Comparison of ENCODE assay signal across 22 mouse cellular contexts in the genomic region with DNA sequence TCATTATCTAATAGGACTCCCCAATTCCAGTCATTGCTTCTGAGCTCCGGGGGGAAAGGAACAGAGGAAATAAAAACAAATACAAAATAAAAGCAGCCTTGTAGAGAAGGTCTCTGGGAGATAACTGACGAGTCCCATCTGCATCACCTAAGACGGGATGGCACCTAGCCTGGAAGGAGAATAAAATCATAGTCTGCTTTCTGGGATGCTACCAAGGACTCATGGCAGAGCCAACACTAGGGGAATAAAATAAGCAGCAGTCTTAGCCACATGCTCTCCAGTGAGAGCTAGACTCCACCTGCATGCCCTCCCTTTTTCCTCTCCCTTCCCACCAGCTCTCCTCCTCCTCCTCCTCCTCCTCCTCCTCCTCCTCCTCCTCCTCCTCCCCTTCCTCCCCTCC.
DNase-seq lines count a peak whose midpoint lies in the region; ATAC-seq lines count a peak whose summit lies in the region.
"Had no signal": no experiment of that assay in that cellular context is flagged by ENCODE, and none has a peak within 500 bp of the region (broad histone marks: within the 10 kb centered on the region; RNA-seq: fewer than 3 reads in every experiment).

No protein-coding gene starts in this region.

- no peak overlapping the region for H3K4me3 ChIP-seq in forebrain, embryonic 13.5 days
- H3K4me3 ChIP-seq in forebrain, embryonic 11.5 days (ENCODE audit: low read depth, low read length), result no peak overlapping the region
- H3K4me3 ChIP-seq in hindbrain, embryonic 13.5 days, result no peak overlapping the region
- no peak overlapping the region for H3K4me3 ChIP-seq in midbrain, embryonic 15.5 days
- H3K4me3 ChIP-seq: gastrocnemius, adult 2 months; heart, embryonic 12.5 days; megakaryocyte, embryonic 14.5 days had no signal

- no peaks in the 10 kb centered on the region for H3K36me3 ChIP-seq in forebrain, embryonic 13.5 days (ENCODE audit: poor library complexity, severe bottlenecking)
- no peaks in the 10 kb centered on the region for H3K36me3 ChIP-seq in forebrain, embryonic 11.5 days (ENCODE audit: control insufficient read depth, insufficient read depth, low read length)
- H3K36me3 ChIP-seq in hindbrain, embryonic 13.5 days, result no peaks in the 10 kb centered on the region
- H3K36me3 ChIP-seq in midbrain, embryonic 15.5 days (replicated peaks), result no peaks in the 10 kb centered on the region
- H3K36me3 ChIP-seq: G1E; heart, embryonic 12.5 days had no signal

- H3K4me1 ChIP-seq in forebrain, embryonic 13.5 days, result peaks cover 46% of the 10 kb centered on the region
- H3K4me1 ChIP-seq in forebrain, embryonic 11.5 days (replicated peaks; ENCODE audit: control insufficient read depth, insufficient read depth, low read length), result peaks cover 5% of the 10 kb centered on the region; the same call in 1 of the 2 replicates
- H3K4me1 ChIP-seq in hindbrain, embryonic 13.5 days (replicated peaks), result peaks cover 51% of the 10 kb centered on the region
- H3K4me1 ChIP-seq in midbrain, embryonic 15.5 days, result peaks cover 54% of the 10 kb centered on the region

- ATAC-seq in forebrain, embryonic 13.5 days, result no peak
- no peak for ATAC-seq in forebrain, embryonic 11.5 days (replicated peaks; ENCODE audit: low FRiP score)
- no peak for ATAC-seq in hindbrain, embryonic 13.5 days (ENCODE audit: low FRiP score)
- ATAC-seq in midbrain, embryonic 15.5 days (replicated peaks), result no peak
- no peak for ATAC-seq in erythroblast, adult 5-6 weeks (replicated peaks; ENCODE audit: low FRiP score, poor library complexity, severe bottlenecking)

- no peak overlapping the region for H3K9ac ChIP-seq in forebrain, embryonic 13.5 days
- no peak overlapping the region for H3K9ac ChIP-seq in forebrain, embryonic 11.5 days (ENCODE audit: low read length)
- no peak overlapping the region for H3K9ac ChIP-seq in hindbrain, embryonic 13.5 days
- H3K9ac ChIP-seq in midbrain, embryonic 15.5 days, result no peak overlapping the region
- H3K9ac ChIP-seq: heart, embryonic 12.5 days had no signal

- WGBS in forebrain, embryonic 13.5 days, result 68% methylated on average over 3 of the region's 3 CpGs
- WGBS in forebrain, embryonic 11.5 days, result 73% methylated on average over 3 of the region's 3 CpGs
- WGBS in hindbrain, embryonic 13.5 days, result 74% methylated on average over 3 of the region's 3 CpGs
- 60% methylated on average over 3 of the region's 3 CpGs for WGBS in midbrain, embryonic 15.5 days

- no peaks in the 10 kb centered on the region for H3K9me3 ChIP-seq in forebrain, embryonic 13.5 days (replicated peaks)
- no peaks in the 10 kb centered on the region for H3K9me3 ChIP-seq in forebrain, embryonic 11.5 days (ENCODE audit: control insufficient read depth, low read length)
- no peaks in the 10 kb centered on the region for H3K9me3 ChIP-seq in hindbrain, embryonic 13.5 days
- H3K9me3 ChIP-seq in midbrain, embryonic 15.5 days, result no peaks in the 10 kb centered on the region
- H3K9me3 ChIP-seq: G1E; heart, embryonic 12.5 days; megakaryocyte, embryonic 14.5 days had no signal

- H3K27me3 ChIP-seq in forebrain, embryonic 13.5 days, result no peaks in the 10 kb centered on the region
- H3K27me3 ChIP-seq in forebrain, embryonic 11.5 days (ENCODE audit: control insufficient read depth, insufficient read depth, low read length), result no peaks in the 10 kb centered on the region
- no peaks in the 10 kb centered on the region for H3K27me3 ChIP-seq in hindbrain, embryonic 13.5 days
- no peaks in the 10 kb centered on the region for H3K27me3 ChIP-seq in midbrain, embryonic 15.5 days (replicated peaks)
- H3K27me3 ChIP-seq: heart, embryonic 12.5 days; megakaryocyte, embryonic 14.5 days had no signal

- peak overlapping the region; percentile 91 for H3K27ac ChIP-seq in forebrain, embryonic 13.5 days
- H3K27ac ChIP-seq in forebrain, embryonic 11.5 days (ENCODE audit: low read depth, low read length), result no peak overlapping the region
- peak overlapping the region; percentile 96 for H3K27ac ChIP-seq in hindbrain, embryonic 13.5 days
- H3K27ac ChIP-seq in midbrain, embryonic 15.5 days, result peak overlapping the region; percentile 96
- H3K27ac ChIP-seq: gastrocnemius, adult 2 months had no signal

- no peak overlapping the region for H3K4me2 ChIP-seq in forebrain, embryonic 13.5 days
- H3K4me2 ChIP-seq in forebrain, embryonic 11.5 days (ENCODE audit: low read depth, low read length, severe bottlenecking), result no peak overlapping the region
- no peak overlapping the region for H3K4me2 ChIP-seq in hindbrain, embryonic 13.5 days
- H3K4me2 ChIP-seq in midbrain, embryonic 15.5 days, result no peak overlapping the region
- H3K4me2 ChIP-seq: heart, embryonic 12.5 days; liver, embryonic 11.5 days had no signal

- no peak for DNase-seq in forebrain, embryonic 11.5 days (ENCODE audit: low spot score)
- DNase-seq in brain, adult 2 months (ENCODE audit: low read depth, low spot score), result peak; percentile 73
- DNase-seq in right cerebral cortex, postnatal 36 days (ENCODE audit: low spot score in 2 of 2), result no peak
- DNase-seq: adrenal gland, postnatal 36 days; cerebellum, adult 18-20 months; gastrocnemius, adult 2 months; heart, adult 11 months; heart, postnatal 14 days; kidney, adult 8-10 months; kidney, postnatal 14 days; layer of hippocampus, adult 9-11 months; lung, adult 18-20 months; lung, postnatal 14 days; thymus, postnatal 25 days had no signal
